Mouse (Mus musculus): ENCODE measurements around the gene Cd274. TPM values are rescaled to one million over a fixed set of nuclear protein-coding genes. Genes with fewer than 3 reads are reported as not detected.

Cd274 gene
- polyA plus RNA-seq, 1 experiment from 2014 or later = 0.76 TPM

GRCm38 (mm10) chr19:29436793-29437479, 69.7 kb downstream of the Cd274 start:
- no peaks in the 10 kb centered on the region for H3K36me3 ChIP-seq (replicated peaks)
- no peak for ATAC-seq (ENCODE audit: insufficient read depth)
- no peaks in the 10 kb centered on the region for H3K4me1 ChIP-seq (replicated peaks)
- H3K4me3 ChIP-seq (replicated peaks) = no peak overlapping the region
- no peaks in the 10 kb centered on the region for H3K27me3 ChIP-seq
- WGBS (ENCODE audit: insufficient replicate concordance) = 69% methylated on average over 18 of the region's 18 CpGs
- no peak overlapping the region for H3K9ac ChIP-seq
- no peak overlapping the region for H3K4me2 ChIP-seq
- H3K9me3 ChIP-seq (replicated peaks) = no peaks in the 10 kb centered on the region
- no peak overlapping the region for H3K27ac ChIP-seq (replicated peaks)

Other genes starting within 250 kb of the Cd274 start
- gene Jak2, start 115.6 kb upstream of the Cd274 start, polyA plus RNA-seq (2015; fragmentation: Nextera tagmentation; extraction: Ambion mirVana) = 11.4 and 11.8 TPM in 2 replicates
- gene Insl6, start 42.1 kb upstream of the Cd274 start, polyA plus RNA-seq (2015; fragmentation: Nextera tagmentation; extraction: Ambion mirVana) = 0.46 and 0.76 TPM in 2 replicates
- gene Rln1, start 32.8 kb upstream of the Cd274 start, polyA plus RNA-seq (2015; fragmentation: Nextera tagmentation; extraction: Ambion mirVana) = not detected in 2 replicates
- gene Plgrkt, start 65 bp upstream of the Cd274 start, polyA plus RNA-seq (2015; fragmentation: Nextera tagmentation; extraction: Ambion mirVana) = 28.9 and 29.8 TPM in 2 replicates
- gene Pdcd1lg2, start 43.5 kb downstream of the Cd274 start, polyA plus RNA-seq (2015; fragmentation: Nextera tagmentation; extraction: Ambion mirVana) = not detected in 2 replicates
- gene Ric1, start 154.8 kb downstream of the Cd274 start, polyA plus RNA-seq (2015; fragmentation: Nextera tagmentation; extraction: Ambion mirVana) = 2.7 TPM in 2 replicates

Measured in liver, embryonic 15.5 days (tissue).